ENCODE assay signal across 9 mouse cellular contexts in the genomic region with DNA sequence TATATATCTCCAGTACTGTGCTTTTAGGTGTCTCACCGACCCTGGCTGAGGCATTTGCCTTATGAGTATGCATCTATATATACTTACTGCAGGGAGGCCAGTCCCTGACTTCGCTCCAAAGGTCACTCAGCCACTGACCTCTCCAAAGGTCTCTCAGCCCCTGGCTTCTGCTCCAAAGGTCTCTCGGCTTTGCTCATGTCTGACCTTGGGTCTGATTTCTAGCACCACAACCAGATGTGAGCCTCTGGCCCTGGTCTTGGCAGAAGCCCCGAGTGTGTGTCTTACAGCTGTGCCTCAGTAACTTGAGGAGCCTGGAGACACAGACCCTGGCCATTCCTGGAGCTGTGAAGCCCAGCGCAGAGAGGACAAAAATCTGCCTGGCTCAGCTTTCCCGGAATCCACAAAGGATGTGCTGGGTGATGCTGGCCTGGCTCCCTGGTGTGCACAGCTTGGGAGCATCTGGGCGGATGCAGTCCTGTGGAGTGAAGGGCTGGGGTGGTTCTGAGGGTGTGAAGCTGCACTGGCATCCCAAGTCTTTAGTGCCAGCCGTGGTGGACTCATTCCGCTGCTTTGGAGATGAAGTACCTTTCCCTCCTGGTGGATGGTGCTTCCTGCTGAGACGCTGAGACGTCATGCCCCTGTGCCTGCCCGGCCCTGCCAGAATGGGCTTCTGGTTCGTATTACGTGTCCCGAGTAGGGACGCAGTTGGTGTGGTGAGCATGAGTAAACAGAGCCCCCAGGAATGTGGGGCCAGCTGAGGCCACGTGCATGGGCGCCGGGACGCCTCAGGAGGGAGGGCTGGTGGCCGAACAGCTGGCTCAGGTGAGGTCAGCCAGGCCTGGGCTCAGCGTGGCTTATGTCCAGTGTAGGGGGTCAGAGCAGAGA. TPM values are rescaled to one million over a fixed set of nuclear protein-coding genes. Genes with fewer than 3 reads are reported as not detected.
DNase-seq lines count a peak whose midpoint lies in the region; ATAC-seq lines count a peak whose summit lies in the region.
"Had no signal": no experiment of that assay in that cellular context is flagged by ENCODE, and none has a peak within 500 bp of the region (broad histone marks: within the 10 kb centered on the region; RNA-seq: fewer than 3 reads in every experiment).

No protein-coding gene starts in this region.

- no peak overlapping the region; the same call in 1 of the 2 replicates for H3K9ac ChIP-seq in kidney, embryonic 16.5 days (replicated peaks; ENCODE audit: low read length)
- H3K9ac ChIP-seq in embryonic facial prominence, embryonic 15.5 days, result no peak overlapping the region
- H3K9ac ChIP-seq in liver, embryonic 13.5 days, result no peak overlapping the region

- 27% methylated on average over 22 of the region's 22 CpGs for WGBS in kidney, embryonic 16.5 days
- 21% methylated on average over 22 of the region's 22 CpGs for WGBS in embryonic facial prominence, embryonic 15.5 days
- WGBS in liver, embryonic 13.5 days (ENCODE audit: insufficient replicate concordance), result 56% methylated on average over 22 of the region's 22 CpGs

- no peak for DNase-seq in kidney, adult 18-20 months
- peak; percentile 33 for DNase-seq in embryo, embryonic 10.5 days (ENCODE audit: low spot score)
- DNase-seq in liver, embryonic 13.5 days, result no peak
- DNase-seq in right cerebral cortex, postnatal 25 days, result no peak
- no peak for DNase-seq in cerebellum, adult 11-12 months
- no peak for DNase-seq in gastrocnemius, postnatal 14 days

- H3K27ac ChIP-seq in kidney, embryonic 16.5 days (ENCODE audit: low read length), result 0 out of 2 replicates have a peak overlapping the region, but pooled peaks have one; percentile 17
- peak overlapping the region; percentile 87 for H3K27ac ChIP-seq in embryonic facial prominence, embryonic 15.5 days (replicated peaks)
- H3K27ac ChIP-seq in liver, embryonic 13.5 days, result no peak overlapping the region

- peak overlapping the region; percentile 63; the same call in 1 of the 2 replicates for H3K4me2 ChIP-seq in kidney, embryonic 16.5 days (replicated peaks; ENCODE audit: low read depth, low read length)
- no peak overlapping the region for H3K4me2 ChIP-seq in embryonic facial prominence, embryonic 15.5 days (replicated peaks)
- peak overlapping the region; percentile 64 for H3K4me2 ChIP-seq in liver, embryonic 13.5 days

- H3K9me3 ChIP-seq in kidney, embryonic 16.5 days (ENCODE audit: low read length), result no peaks in the 10 kb centered on the region
- H3K9me3 ChIP-seq in embryonic facial prominence, embryonic 15.5 days (replicated peaks), result no peaks in the 10 kb centered on the region
- H3K9me3 ChIP-seq in liver, embryonic 13.5 days (replicated peaks), result no peaks in the 10 kb centered on the region

- H3K36me3 ChIP-seq in kidney, embryonic 16.5 days (ENCODE audit: insufficient read depth, low read length), result no peaks in the 10 kb centered on the region
- H3K36me3 ChIP-seq in embryonic facial prominence, embryonic 15.5 days, result peaks cover 19% of the 10 kb centered on the region
- no peaks in the 10 kb centered on the region for H3K36me3 ChIP-seq in liver, embryonic 13.5 days

- no peaks in the 10 kb centered on the region for H3K27me3 ChIP-seq in kidney, embryonic 16.5 days (ENCODE audit: insufficient read depth, low read length)
- H3K27me3 ChIP-seq in embryonic facial prominence, embryonic 15.5 days, result no peaks in the 10 kb centered on the region
- 0 out of 2 replicates have a peak, but pooled peaks cover 7% of the 10 kb centered on the region for H3K27me3 ChIP-seq in liver, embryonic 13.5 days

- peaks cover 18% of the 10 kb centered on the region for H3K4me1 ChIP-seq in kidney, embryonic 16.5 days (ENCODE audit: insufficient read depth, low read length)
- H3K4me1 ChIP-seq in embryonic facial prominence, embryonic 15.5 days, result peaks cover 67% of the 10 kb centered on the region
- peaks cover 21% of the 10 kb centered on the region for H3K4me1 ChIP-seq in liver, embryonic 13.5 days (replicated peaks)

- H3K4me3 ChIP-seq in kidney, embryonic 16.5 days (ENCODE audit: low read length), result no peak overlapping the region
- no peak overlapping the region for H3K4me3 ChIP-seq in embryonic facial prominence, embryonic 15.5 days (replicated peaks)
- peak overlapping the region; percentile 8; the same call in 1 of the 2 replicates for H3K4me3 ChIP-seq in liver, embryonic 13.5 days (replicated peaks)

- intact Hi-C loops in gastrocnemius, postnatal 14 days (cut with DNase I; ENCODE audit: low total_unique reads), result no loop called here

- ATAC-seq in kidney, embryonic 16.5 days (ENCODE audit: low FRiP score, low TSS enrichment), result peak; percentile 13; the same call in 1 of the 2 replicates
- ATAC-seq in embryonic facial prominence, embryonic 15.5 days (ENCODE audit: insufficient number of reproducible peaks, low FRiP score, low TSS enrichment, low read depth), result peak; percentile 20; the same call in 1 of the 2 replicates
- 0 out of 2 replicates have a peak, but pooled peaks have one; percentile 1 for ATAC-seq in liver, embryonic 13.5 days (ENCODE audit: low read depth)

RNA-seq across cellular contexts. Expression of gene Arhgef16, which starts 54.0 kb away (rescaled TPM):
- polyA plus RNA-seq in kidney, embryonic 16.5 days (2015; fragmentation: Nextera tagmentation; extraction: Ambion mirVana), result 44.2 and 44.3 TPM in 2 replicates
- 7.5 and 7.7 TPM in 2 replicates for polyA plus RNA-seq in embryonic facial prominence, embryonic 15.5 days (2015; fragmentation: Nextera tagmentation; extraction: Ambion mirVana)
- 4.2 and 5.0 TPM in 2 replicates for polyA plus RNA-seq in liver, embryonic 13.5 days (2015; fragmentation: Nextera tagmentation; extraction: Ambion mirVana)
- 1 to 10 TPM in 1 of 2 experiments, under 1 TPM in 1; 0.75 to 1.1 TPM for total RNA-seq in gastrocnemius, postnatal 14 days (2021)
- total RNA-seq: hematopoietic stem cell, adult 5-6 weeks had no signal
